Mouse (Mus musculus): Measurements from ENCODE around the gene Pcdh15. TPM values are rescaled to one million over a fixed set of nuclear protein-coding genes. Genes with fewer than 3 reads are reported as not detected.

Pcdh15 gene
- polyA plus RNA-seq, 1 experiment, result 2.0 TPM

GRCm38 (mm10) chr10:73161757-73162156 lies 62.6 kb downstream of the Pcdh15 start:
- H3K27me3 ChIP-seq (ENCODE audit: control insufficient read depth, insufficient read depth, low read length), result no peaks in the 10 kb centered on the region
- no peak overlapping the region for H3K27ac ChIP-seq (ENCODE audit: control insufficient read depth, insufficient read depth, low read depth, low read length)
- no peaks in the 10 kb centered on the region for H3K4me1 ChIP-seq (ENCODE audit: control insufficient read depth, insufficient read depth, low read length)
- no peak overlapping the region for H3K4me3 ChIP-seq (ENCODE audit: control insufficient read depth, low read depth, low read length)
- H3K36me3 ChIP-seq (ENCODE audit: control insufficient read depth, insufficient read depth, low read length), result no peaks in the 10 kb centered on the region
- TF ChIP-seq POLR2A (IDR thresholded peaks at IDR 0.05; ENCODE audit: control insufficient read depth, low read depth, low read length), result no peak
- no peak for TF ChIP-seq CTCF (IDR thresholded peaks at IDR 0.05; ENCODE audit: control insufficient read depth, insufficient read depth, insufficient replicate concordance, low read depth, low read length)

DNA sequence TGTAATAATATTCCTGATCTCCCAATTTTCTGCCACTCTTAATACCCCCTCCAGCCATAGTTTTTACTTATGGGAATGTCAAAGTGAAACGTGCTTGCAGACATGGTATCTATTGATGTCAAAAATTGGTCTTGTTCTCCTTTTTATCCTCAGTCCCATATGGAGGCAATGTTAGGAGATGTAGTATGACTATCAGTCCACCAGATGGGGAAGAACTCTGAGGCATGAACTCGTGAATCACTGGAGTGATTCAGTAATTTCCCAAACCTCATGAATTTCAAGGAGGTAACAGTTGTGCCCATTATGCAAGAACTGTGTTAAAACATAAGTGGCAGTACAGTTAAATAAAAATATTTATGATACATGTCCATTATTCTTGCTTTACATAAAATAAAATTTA lies 116.9 kb downstream of the Pcdh15 start:
- no peak for TF ChIP-seq POLR2A (IDR thresholded peaks at IDR 0.05; ENCODE audit: control insufficient read depth, low read depth, low read length)
- no peak for TF ChIP-seq CTCF (IDR thresholded peaks at IDR 0.05; ENCODE audit: control insufficient read depth, insufficient read depth, insufficient replicate concordance, low read depth, low read length)

GRCm38 (mm10) chr10:73242294-73242693 lies 143.2 kb downstream of the Pcdh15 start:
- no peaks in the 10 kb centered on the region for H3K36me3 ChIP-seq (ENCODE audit: control insufficient read depth, insufficient read depth, low read length)

More for the DNA sequence above, 116.9 kb downstream of the Pcdh15 start:
- Histone ChIP-seq H3K36me3 (ENCODE audit: control insufficient read depth, insufficient read depth, low read length) (no peaks in the 10 kb centered on the region), H3K4me3 (ENCODE audit: control insufficient read depth, low read depth, low read length) (no peak overlapping the region), H3K27ac (ENCODE audit: control insufficient read depth, insufficient read depth, low read depth, low read length) (no peak overlapping the region), H3K4me1 (ENCODE audit: control insufficient read depth, insufficient read depth, low read length) (no peaks in the 10 kb centered on the region), H3K27me3 (ENCODE audit: control insufficient read depth, insufficient read depth, low read length) (no peaks in the 10 kb centered on the region)

GRCm38 (mm10) chr10:73280438-73280837 lies 181.3 kb downstream of the Pcdh15 start:
- Histone ChIP-seq H3K27ac (ENCODE audit: control insufficient read depth, insufficient read depth, low read depth, low read length) (no peak overlapping the region), H3K4me3 (ENCODE audit: control insufficient read depth, low read depth, low read length) (no peak overlapping the region), H3K27me3 (ENCODE audit: control insufficient read depth, insufficient read depth, low read length) (no peaks in the 10 kb centered on the region), H3K4me1 (ENCODE audit: control insufficient read depth, insufficient read depth, low read length) (no peaks in the 10 kb centered on the region), H3K36me3 (ENCODE audit: control insufficient read depth, insufficient read depth, low read length) (no peaks in the 10 kb centered on the region)
- no peak for TF ChIP-seq CTCF (IDR thresholded peaks at IDR 0.05; ENCODE audit: control insufficient read depth, insufficient read depth, insufficient replicate concordance, low read depth, low read length)
- no peak for TF ChIP-seq POLR2A (IDR thresholded peaks at IDR 0.05; ENCODE audit: control insufficient read depth, low read depth, low read length)

More at GRCm38 (mm10) chr10:73242294-73242693, 143.2 kb downstream of the Pcdh15 start:
- H3K27me3 ChIP-seq (ENCODE audit: control insufficient read depth, insufficient read depth, low read length), result no peaks in the 10 kb centered on the region
- H3K4me3 ChIP-seq (ENCODE audit: control insufficient read depth, low read depth, low read length), result no peak overlapping the region
- H3K4me1 ChIP-seq (ENCODE audit: control insufficient read depth, insufficient read depth, low read length), result no peaks in the 10 kb centered on the region
- TF ChIP-seq POLR2A (IDR thresholded peaks at IDR 0.05; ENCODE audit: control insufficient read depth, low read depth, low read length), result no peak
- TF ChIP-seq CTCF (IDR thresholded peaks at IDR 0.05; ENCODE audit: control insufficient read depth, insufficient read depth, insufficient replicate concordance, low read depth, low read length), result no peak
- no peak overlapping the region for H3K27ac ChIP-seq (ENCODE audit: control insufficient read depth, insufficient read depth, low read depth, low read length)

GRCm38 (mm10) chr10:73296456-73296855 lies 197.3 kb downstream of the Pcdh15 start:
- no peaks in the 10 kb centered on the region for H3K27me3 ChIP-seq (ENCODE audit: control insufficient read depth, insufficient read depth, low read length)
- H3K27ac ChIP-seq (ENCODE audit: control insufficient read depth, insufficient read depth, low read depth, low read length), result no peak overlapping the region
- H3K4me1 ChIP-seq (ENCODE audit: control insufficient read depth, insufficient read depth, low read length), result no peaks in the 10 kb centered on the region
- no peaks in the 10 kb centered on the region for H3K36me3 ChIP-seq (ENCODE audit: control insufficient read depth, insufficient read depth, low read length)
- no peak for TF ChIP-seq CTCF (IDR thresholded peaks at IDR 0.05; ENCODE audit: control insufficient read depth, insufficient read depth, insufficient replicate concordance, low read depth, low read length)
- no peak for TF ChIP-seq POLR2A (IDR thresholded peaks at IDR 0.05; ENCODE audit: control insufficient read depth, low read depth, low read length)
- no peak overlapping the region for H3K4me3 ChIP-seq (ENCODE audit: control insufficient read depth, low read depth, low read length)

DNA sequence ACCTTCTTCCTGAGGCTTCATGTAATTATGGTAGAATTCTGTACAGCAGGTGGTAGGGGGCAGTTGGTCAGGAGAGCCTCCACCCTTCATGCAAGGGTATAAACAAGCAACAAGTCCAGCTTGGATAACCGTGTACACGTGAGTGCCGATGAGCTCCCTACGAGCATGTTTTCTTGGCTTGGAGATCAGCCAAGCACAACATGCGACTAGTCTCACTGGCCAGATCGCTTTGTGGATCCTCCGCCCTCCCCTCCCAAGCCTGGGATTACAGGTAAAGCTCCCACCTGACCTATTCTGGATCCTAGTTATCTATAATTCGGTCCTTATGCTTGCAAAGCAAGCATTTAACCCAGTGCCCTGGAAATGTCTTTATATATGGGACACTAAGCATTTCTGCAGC lies 202.8 kb downstream of the Pcdh15 start:
- no peak overlapping the region for H3K4me3 ChIP-seq (ENCODE audit: control insufficient read depth, low read depth, low read length)

GRCm38 (mm10) chr10:73306677-73307076 lies 207.5 kb downstream of the Pcdh15 start:
- Histone ChIP-seq H3K27me3 (ENCODE audit: control insufficient read depth, insufficient read depth, low read length) (no peaks in the 10 kb centered on the region), H3K27ac (ENCODE audit: control insufficient read depth, insufficient read depth, low read depth, low read length) (no peak overlapping the region), H3K4me3 (ENCODE audit: control insufficient read depth, low read depth, low read length) (no peak overlapping the region), H3K36me3 (ENCODE audit: control insufficient read depth, insufficient read depth, low read length) (no peaks in the 10 kb centered on the region), H3K4me1 (ENCODE audit: control insufficient read depth, insufficient read depth, low read length) (no peaks in the 10 kb centered on the region)
- no peak for TF ChIP-seq CTCF (IDR thresholded peaks at IDR 0.05; ENCODE audit: control insufficient read depth, insufficient read depth, insufficient replicate concordance, low read depth, low read length)
- no peak for TF ChIP-seq POLR2A (IDR thresholded peaks at IDR 0.05; ENCODE audit: control insufficient read depth, low read depth, low read length)

More for the DNA sequence above, 202.8 kb downstream of the Pcdh15 start:
- TF ChIP-seq CTCF (IDR thresholded peaks at IDR 0.05; ENCODE audit: control insufficient read depth, insufficient read depth, insufficient replicate concordance, low read depth, low read length) (no peak), POLR2A (IDR thresholded peaks at IDR 0.05; ENCODE audit: control insufficient read depth, low read depth, low read length) (no peak)
- no peaks in the 10 kb centered on the region for H3K4me1 ChIP-seq (ENCODE audit: control insufficient read depth, insufficient read depth, low read length)
- no peaks in the 10 kb centered on the region for H3K36me3 ChIP-seq (ENCODE audit: control insufficient read depth, insufficient read depth, low read length)
- no peaks in the 10 kb centered on the region for H3K27me3 ChIP-seq (ENCODE audit: control insufficient read depth, insufficient read depth, low read length)
- no peak overlapping the region for H3K27ac ChIP-seq (ENCODE audit: control insufficient read depth, insufficient read depth, low read depth, low read length)

DNA sequence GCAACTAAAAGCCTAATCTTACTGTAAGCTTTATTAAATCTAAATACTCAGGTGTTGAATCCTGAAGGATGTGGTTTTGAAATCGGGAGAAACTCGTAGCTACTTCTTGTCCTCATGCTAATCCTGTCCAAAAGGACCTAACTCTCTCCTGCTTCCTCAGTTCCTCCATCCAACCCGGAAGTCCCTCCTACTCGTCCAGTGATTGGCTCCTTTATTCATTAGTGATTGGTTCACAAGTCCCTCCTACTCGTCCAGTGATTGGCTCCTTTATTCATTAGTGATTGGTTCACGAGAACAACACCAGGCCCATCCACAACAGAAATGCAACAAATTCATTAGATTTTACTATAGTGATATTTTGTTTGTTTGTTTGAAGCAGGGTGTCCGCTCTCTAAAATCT lies 227.7 kb downstream of the Pcdh15 start:
- TF ChIP-seq POLR2A (IDR thresholded peaks at IDR 0.05; ENCODE audit: control insufficient read depth, low read depth, low read length) (no peak), CTCF (IDR thresholded peaks at IDR 0.05; ENCODE audit: control insufficient read depth, insufficient read depth, insufficient replicate concordance, low read depth, low read length) (no peak)
- Histone ChIP-seq H3K27ac (ENCODE audit: control insufficient read depth, insufficient read depth, low read depth, low read length) (no peak overlapping the region), H3K27me3 (ENCODE audit: control insufficient read depth, insufficient read depth, low read length) (no peaks in the 10 kb centered on the region), H3K4me1 (ENCODE audit: control insufficient read depth, insufficient read depth, low read length) (no peaks in the 10 kb centered on the region), H3K4me3 (ENCODE audit: control insufficient read depth, low read depth, low read length) (peak overlapping the region; percentile 87), H3K36me3 (ENCODE audit: control insufficient read depth, insufficient read depth, low read length) (no peaks in the 10 kb centered on the region)

All from testis, adult 2 months (tissue).